12 mouse cellular contexts compared by ENCODE assay signal in the genomic region with DNA sequence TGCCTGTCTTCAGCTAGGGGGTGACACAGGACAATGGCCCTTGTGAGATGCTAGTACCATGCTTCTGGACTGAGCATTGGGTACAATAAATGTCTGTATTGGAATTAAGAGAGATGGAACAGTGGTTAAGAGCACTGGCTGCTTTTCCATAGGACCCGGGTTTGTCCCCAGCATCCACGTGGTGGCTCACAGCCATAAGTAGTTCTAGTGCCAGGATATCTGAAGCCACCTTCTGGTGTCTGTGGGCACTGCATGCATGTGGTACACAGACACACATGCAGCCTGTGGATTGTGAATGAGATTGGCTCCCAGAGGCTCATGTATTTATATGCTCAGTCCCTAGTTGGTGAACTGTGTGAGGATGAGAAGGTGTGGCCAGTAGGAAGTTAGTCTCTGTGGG. TPM values are rescaled to one million over a fixed set of nuclear protein-coding genes. Genes with fewer than 3 reads are reported as not detected.
DNase-seq lines count a peak whose midpoint lies in the region; ATAC-seq and TF ChIP-seq lines count a peak whose summit lies in the region.
"Had no signal": no experiment of that assay in that cellular context is flagged by ENCODE, and none has a peak within 500 bp of the region (broad histone marks: within the 10 kb centered on the region; RNA-seq: fewer than 3 reads in every experiment).

No protein-coding gene starts in this region.

- no peaks in the 10 kb centered on the region for H3K27me3 ChIP-seq in liver, postnatal 0 days (ENCODE audit: insufficient read depth, low read length)
- H3K27me3 ChIP-seq in liver, embryonic 12.5 days (replicated peaks), result no peaks in the 10 kb centered on the region
- H3K27me3 ChIP-seq: heart, embryonic 15.5 days; liver, embryonic 15.5 days; neural tube, embryonic 12.5 days had no signal

- H3K9ac ChIP-seq in liver, postnatal 0 days (replicated peaks), result no peak overlapping the region
- H3K9ac ChIP-seq in liver, embryonic 12.5 days, result no peak overlapping the region
- H3K9ac ChIP-seq: heart, embryonic 15.5 days; liver, embryonic 15.5 days; neural tube, embryonic 12.5 days had no signal

- TF ChIP-seq EP300 in liver, postnatal 0 days (IDR thresholded peaks at IDR 0.05; ENCODE audit: low read depth), result no peak

- no peak overlapping the region for H3K27ac ChIP-seq in liver, postnatal 0 days (ENCODE audit: low read depth)
- H3K27ac ChIP-seq in liver, embryonic 12.5 days, result no peak overlapping the region
- H3K27ac ChIP-seq: heart, embryonic 15.5 days; liver, embryonic 15.5 days; neural tube, embryonic 12.5 days had no signal

- no peak overlapping the region for H3K4me2 ChIP-seq in liver, postnatal 0 days (ENCODE audit: low read depth, low read length)
- no peak overlapping the region for H3K4me2 ChIP-seq in liver, embryonic 12.5 days
- H3K4me2 ChIP-seq: heart, embryonic 15.5 days; liver, embryonic 15.5 days; neural tube, embryonic 12.5 days had no signal

- ATAC-seq in liver, postnatal 0 days, result no peak
- ATAC-seq in liver, embryonic 12.5 days, result no peak

- peak; percentile 32 for DNase-seq in embryo, embryonic 10.5 days (ENCODE audit: low spot score)
- no peak for DNase-seq in embryo, embryonic 11 days
- DNase-seq in liver, postnatal 0 days, result peak; percentile 31
- peak; percentile 71 for DNase-seq in R1 (ENCODE audit: low read depth, low spot score)
- DNase-seq in retina, embryonic 14.5 days (ENCODE audit: low spot score), result peak; percentile 23
- no peak for DNase-seq in neural tube, embryonic 10.5 days (ENCODE audit: extremely low spot score, low spot score)
- DNase-seq in layer of hippocampus, adult 9-10 months (ENCODE audit: low spot score), result no peak

- WGBS in liver, postnatal 0 days (ENCODE audit: insufficient replicate concordance), result 72% methylated on average over 2 of the region's 2 CpGs
- WGBS in liver, embryonic 12.5 days (ENCODE audit: insufficient replicate concordance), result 76% methylated on average over 2 of the region's 2 CpGs

- H3K4me3 ChIP-seq in liver, postnatal 0 days (ENCODE audit: low read depth, low read length), result no peak overlapping the region
- no peak overlapping the region for H3K4me3 ChIP-seq in liver, embryonic 12.5 days
- H3K4me3 ChIP-seq: heart, embryonic 15.5 days; liver, embryonic 15.5 days; neural tube, embryonic 12.5 days had no signal

- H3K4me1 ChIP-seq in liver, postnatal 0 days (ENCODE audit: insufficient read depth), result 0 out of 2 replicates have a peak, but pooled peaks cover 3% of the 10 kb centered on the region
- H3K4me1 ChIP-seq in liver, embryonic 12.5 days, result no peaks in the 10 kb centered on the region
- H3K4me1 ChIP-seq: liver, embryonic 15.5 days; neural tube, embryonic 12.5 days had no signal

- peaks cover 39% of the 10 kb centered on the region for H3K36me3 ChIP-seq in liver, postnatal 0 days (replicated peaks; ENCODE audit: insufficient read depth, low read length)
- peaks cover 97% of the 10 kb centered on the region for H3K36me3 ChIP-seq in liver, embryonic 12.5 days

- peak; percentile 52 for TF ChIP-seq CTCF in liver, postnatal 0 days (IDR thresholded peaks at IDR 0.05; ENCODE audit: low read depth)

- H3K9me3 ChIP-seq in liver, postnatal 0 days (ENCODE audit: low read length), result no peaks in the 10 kb centered on the region
- no peaks in the 10 kb centered on the region for H3K9me3 ChIP-seq in liver, embryonic 12.5 days (replicated peaks)
- H3K9me3 ChIP-seq: G1E; heart, embryonic 15.5 days; liver, embryonic 15.5 days; neural tube, embryonic 12.5 days had no signal

RNA-seq across cellular contexts. Expression of a gene that starts 23.9 kb away (rescaled TPM):
- 2.4 and 2.6 TPM in 2 replicates for polyA plus RNA-seq in liver, postnatal 0 days (2015; fragmentation: Nextera tagmentation; extraction: Ambion mirVana)
- polyA plus RNA-seq in liver, embryonic 12.5 days (2016; fragmentation: Nextera tagmentation; extraction: Ambion mirVana), result 5.2 and 5.3 TPM in 2 replicates

RNA-seq across cellular contexts. Expression of a gene that starts 24.4 kb away (rescaled TPM):
- 13.8 and 15.9 TPM in 2 replicates for polyA plus RNA-seq in liver, postnatal 0 days (2015; fragmentation: Nextera tagmentation; extraction: Ambion mirVana)
- polyA plus RNA-seq in liver, embryonic 12.5 days (2016; fragmentation: Nextera tagmentation; extraction: Ambion mirVana), result 58.8 and 61.7 TPM in 2 replicates

RNA-seq across cellular contexts. Expression of a gene that starts 33.7 kb away (rescaled TPM):
- polyA plus RNA-seq in liver, postnatal 0 days (2015; fragmentation: Nextera tagmentation; extraction: Ambion mirVana), result 481 and 632 TPM in 2 replicates
- polyA plus RNA-seq in liver, embryonic 12.5 days (2016; fragmentation: Nextera tagmentation; extraction: Ambion mirVana), result 2.4 and 2.7 TPM in 2 replicates

RNA-seq across cellular contexts. Expression of a gene that starts 33.9 kb away (rescaled TPM):
- 3.5 and 5.8 TPM in 2 replicates for polyA plus RNA-seq in liver, postnatal 0 days (2015; fragmentation: Nextera tagmentation; extraction: Ambion mirVana)
- 1.6 and 1.8 TPM in 2 replicates for polyA plus RNA-seq in liver, embryonic 12.5 days (2016; fragmentation: Nextera tagmentation; extraction: Ambion mirVana)

Comparison
In these comparisons a context has a peak if more than half of its experiments do, and no peak if none do; other contexts are left out.
1. DNase-seq: peak in embryo, embryonic 10.5 days (single experiment), liver, postnatal 0 days (single experiment), R1 (single experiment) and retina, embryonic 14.5 days (single experiment); none in embryo, embryonic 11 days (single experiment), neural tube, embryonic 10.5 days (single experiment) and layer of hippocampus, adult 9-10 months (single experiment).
2. RNA of a gene that starts 33.7 kb away (polyA plus RNA-seq): 481 to 632 TPM in liver, postnatal 0 days; 2.4 to 2.7 TPM in liver, embryonic 12.5 days; every median in the first group is over 100 times any median in the second.